ENCODE assay signal across 34 mouse cellular contexts in genomic region chr9:105284670-105285069, GRCm38 (mm10).
"Had no signal": no experiment of that assay in that cellular context is flagged by ENCODE, and none has a peak within 500 bp of the region (broad histone marks: within the 10 kb centered on the region; RNA-seq: fewer than 3 reads in every experiment).

No protein-coding gene starts in this region.

- H3K27me3 ChIP-seq: heart, embryonic 12.5 days; heart, embryonic 13.5 days; heart, embryonic 15.5 days; hindbrain, embryonic 12.5 days; hindbrain, embryonic 13.5 days; hindbrain, embryonic 15.5 days; intestine, embryonic 15.5 days; kidney, embryonic 15.5 days had no signal

- H3K36me3 ChIP-seq: heart, embryonic 10.5 days; heart, embryonic 12.5 days; heart, embryonic 13.5 days; heart, embryonic 15.5 days; hindbrain, embryonic 10.5 days; hindbrain, embryonic 12.5 days; hindbrain, embryonic 13.5 days; hindbrain, embryonic 15.5 days; intestine, embryonic 15.5 days; kidney, embryonic 15.5 days had no signal

- H3K4me1 ChIP-seq: heart, embryonic 10.5 days; heart, embryonic 12.5 days; heart, embryonic 13.5 days; heart, embryonic 15.5 days; hindbrain, embryonic 12.5 days; intestine, embryonic 15.5 days; kidney, embryonic 15.5 days had no signal

- H3K9ac ChIP-seq: heart, embryonic 12.5 days; heart, embryonic 13.5 days; heart, embryonic 15.5 days; hindbrain, embryonic 12.5 days; hindbrain, embryonic 13.5 days; hindbrain, embryonic 14.5 days; hindbrain, embryonic 15.5 days; intestine, embryonic 15.5 days; kidney, embryonic 15.5 days had no signal

- H3K4me3 ChIP-seq: heart, embryonic 10.5 days; heart, embryonic 12.5 days; heart, embryonic 13.5 days; heart, embryonic 15.5 days; hindbrain, embryonic 10.5 days; hindbrain, embryonic 12.5 days; hindbrain, embryonic 13.5 days; hindbrain, embryonic 15.5 days; intestine, embryonic 15.5 days; kidney, embryonic 15.5 days; layer of hippocampus, adult 2 months; left cerebral cortex, adult 2 months had no signal

- H3K27ac ChIP-seq: heart, embryonic 10.5 days; heart, embryonic 13.5 days; heart, embryonic 15.5 days; hindbrain, embryonic 10.5 days; hindbrain, embryonic 12.5 days; hindbrain, embryonic 13.5 days; hindbrain, embryonic 14.5 days; hindbrain, embryonic 15.5 days; hindbrain, postnatal 0 days; intestine, embryonic 15.5 days; kidney, embryonic 15.5 days; layer of hippocampus, adult 2 months; left cerebral cortex, adult 2 months had no signal

- H3K9me3 ChIP-seq: heart, embryonic 10.5 days; heart, embryonic 12.5 days; heart, embryonic 13.5 days; heart, embryonic 15.5 days; hindbrain, embryonic 10.5 days; hindbrain, embryonic 12.5 days; hindbrain, embryonic 13.5 days; hindbrain, embryonic 15.5 days; intestine, embryonic 15.5 days; kidney, embryonic 15.5 days had no signal

- DNase-seq: heart, postnatal 10 days; heart, postnatal 14 days; heart, postnatal 36 days; heart, postnatal 4 days; kidney, adult 11 months; kidney, adult 18-20 months; kidney, adult 2 months; kidney, adult 8-10 months; kidney, adult 9 months; kidney, postnatal 10 days; kidney, postnatal 14 days; kidney, postnatal 36 days; kidney, postnatal 4 days; layer of hippocampus, adult 9-11 months; layer of hippocampus, postnatal 36 days had no signal

- ATAC-seq: hindbrain, embryonic 16.5 days; hindbrain, postnatal 0 days; inflammation-experienced regulatory T-cells, adult 6 months; intestine, embryonic 15.5 days; intestine, embryonic 16.5 days; intestine, postnatal 0 days had no signal

- H3K4me2 ChIP-seq: heart, embryonic 11.5 days; heart, embryonic 12.5 days; heart, embryonic 13.5 days; heart, embryonic 15.5 days; hindbrain, embryonic 12.5 days; hindbrain, embryonic 13.5 days; hindbrain, embryonic 14.5 days; hindbrain, embryonic 15.5 days; intestine, embryonic 15.5 days; kidney, embryonic 15.5 days had no signal
